10 mouse cellular contexts compared by ENCODE assay signal in genomic region chr11:115354183-115354582, GRCm38 (mm10). TPM values are rescaled to one million over a fixed set of nuclear protein-coding genes. Genes with fewer than 3 reads are reported as not detected.
A peak's percentile ranks its signal among the peaks of the same experiment; 100 is the strongest.
DNase-seq lines count a peak whose midpoint lies in the region; ATAC-seq lines count a peak whose summit lies in the region.
"Had no signal": no experiment of that assay in that cellular context is flagged by ENCODE, and none has a peak within 500 bp of the region (broad histone marks: within the 10 kb centered on the region; RNA-seq: fewer than 3 reads in every experiment).

No protein-coding gene starts in this region.

- H3K4me1 ChIP-seq in liver, embryonic 12.5 days = peaks cover 5% of the 10 kb centered on the region; the same call in 1 of the 2 replicates
- peaks cover 7% of the 10 kb centered on the region for H3K4me1 ChIP-seq in midbrain, embryonic 13.5 days (replicated peaks)

- no peak overlapping the region for H3K4me2 ChIP-seq in liver, embryonic 12.5 days
- no peak overlapping the region for H3K4me2 ChIP-seq in midbrain, embryonic 13.5 days (replicated peaks)
- H3K4me2 ChIP-seq: embryonic facial prominence, embryonic 15.5 days; neural tube, embryonic 12.5 days had no signal

- DNase-seq in liver = peak; percentile 70
- peak; percentile 86 for DNase-seq in brain, adult 2 months (ENCODE audit: low read depth, low spot score)
- peak; percentile 61 to 67 for DNase-seq in left cerebral cortex, postnatal 25 days (ENCODE audit: low spot score in 2 of 2)
- peak; percentile 39 to 73 for DNase-seq in spleen, postnatal 10 days (ENCODE audit: low spot score in 2 of 2)

- no peak overlapping the region for H3K4me3 ChIP-seq in liver, embryonic 12.5 days
- H3K4me3 ChIP-seq in midbrain, embryonic 13.5 days (replicated peaks) = no peak overlapping the region
- H3K4me3 ChIP-seq: embryonic facial prominence, embryonic 15.5 days; neural tube, embryonic 12.5 days had no signal

- ATAC-seq in liver, embryonic 12.5 days = no peak
- ATAC-seq in erythroblast, adult 5-6 weeks (replicated peaks; ENCODE audit: low FRiP score, poor library complexity, severe bottlenecking) = peak; percentile 63; the same call in 1 of the 2 replicates
- ATAC-seq in hematopoietic stem cell, adult 5-6 weeks (replicated peaks in 1 of 2; ENCODE audit: insufficient read depth in 1 of 2, low FRiP score in 2 of 2, low TSS enrichment in 1 of 2, low read depth in 1 of 2, poor library complexity in 2 of 2, severe bottlenecking in 2 of 2) = peak; percentile 59 to 75; a peak in 3 of 4 replicates
- ATAC-seq in midbrain, embryonic 13.5 days = peak; percentile 21

- WGBS in liver, embryonic 12.5 days (ENCODE audit: insufficient replicate concordance) = 4% methylated on average over 8 of the region's 8 CpGs
- WGBS in midbrain, embryonic 13.5 days = 8% methylated on average over 8 of the region's 8 CpGs

- H3K27ac ChIP-seq in liver, embryonic 12.5 days = no peak overlapping the region
- H3K27ac ChIP-seq in midbrain, embryonic 13.5 days = no peak overlapping the region
- H3K27ac ChIP-seq: embryonic facial prominence, embryonic 15.5 days; neural tube, embryonic 12.5 days had no signal

- no peaks in the 10 kb centered on the region for H3K9me3 ChIP-seq in liver, embryonic 12.5 days (replicated peaks)
- no peaks in the 10 kb centered on the region for H3K9me3 ChIP-seq in midbrain, embryonic 13.5 days
- H3K9me3 ChIP-seq: embryonic facial prominence, embryonic 15.5 days; neural tube, embryonic 12.5 days had no signal

- no peak overlapping the region for H3K9ac ChIP-seq in liver, embryonic 12.5 days
- no peak overlapping the region for H3K9ac ChIP-seq in midbrain, embryonic 13.5 days (replicated peaks)
- H3K9ac ChIP-seq: embryonic facial prominence, embryonic 15.5 days; neural tube, embryonic 12.5 days had no signal

- H3K27me3 ChIP-seq in liver, embryonic 12.5 days (replicated peaks) = peaks cover 80% of the 10 kb centered on the region
- H3K27me3 ChIP-seq in midbrain, embryonic 13.5 days = peaks cover 4% of the 10 kb centered on the region; the same call in 1 of the 2 replicates

- H3K36me3 ChIP-seq in liver, embryonic 12.5 days = no peaks in the 10 kb centered on the region
- peaks cover 69% of the 10 kb centered on the region for H3K36me3 ChIP-seq in midbrain, embryonic 13.5 days
- H3K36me3 ChIP-seq: embryonic facial prominence, embryonic 15.5 days had no signal

- intact Hi-C loops in left cerebral cortex, postnatal 25 days (cut with DNase I) = loop anchor here (1.0 to 5.0 kb wide), 2 partner anchors 32 to 152 kb away; partner anchors contain the start of gene Ush1g

RNA-seq across cellular contexts. Expression of gene Hid1, which starts 13.4 kb away (rescaled TPM):
- 1.8 TPM in 2 replicates for polyA plus RNA-seq in liver, embryonic 12.5 days (2016; fragmentation: Nextera tagmentation; extraction: Ambion mirVana)
- total RNA-seq in erythroblast, adult 5-6 weeks (2015; ENCODE audit: low replicate concordance) = 1.2 and 5.2 TPM in 2 replicates
- total RNA-seq in erythroblast, adult 5-6 weeks (2017; ENCODE audit: low replicate concordance) = 0.26 TPM in 1 of 2 replicates, not detected in the other
- 2.6 and 7.9 TPM in 2 replicates for total RNA-seq in hematopoietic stem cell, adult 5-6 weeks (2017)
- total RNA-seq in left cerebral cortex, postnatal 25 days (2021) = 100 to 1,000 TPM; 108 to 111 TPM
- polyA plus RNA-seq in midbrain, embryonic 13.5 days (2015; fragmentation: Nextera tagmentation; extraction: Ambion mirVana) = 47.4 and 48.0 TPM in 2 replicates

RNA-seq across cellular contexts. Expression of gene Otop3, which starts 19.7 kb away (rescaled TPM):
- polyA plus RNA-seq in liver, embryonic 12.5 days (2016; fragmentation: Nextera tagmentation; extraction: Ambion mirVana) = not detected in 2 replicates
- not detected in 2 replicates for total RNA-seq in erythroblast, adult 5-6 weeks (2015; ENCODE audit: low replicate concordance)
- total RNA-seq in erythroblast, adult 5-6 weeks (2017; ENCODE audit: low replicate concordance) = not detected in 2 replicates
- not detected in 2 replicates for total RNA-seq in hematopoietic stem cell, adult 5-6 weeks (2017)
- total RNA-seq in left cerebral cortex, postnatal 25 days (2021) = under 1 TPM in 1 of 2 experiments, not detected in 1; 0.14 TPM
- polyA plus RNA-seq in midbrain, embryonic 13.5 days (2015; fragmentation: Nextera tagmentation; extraction: Ambion mirVana) = 0.30 and 0.35 TPM in 2 replicates

RNA-seq across cellular contexts. Expression of gene Cdr2l, which starts 27.5 kb away (rescaled TPM):
- 4.2 TPM in 2 replicates for polyA plus RNA-seq in liver, embryonic 12.5 days (2016; fragmentation: Nextera tagmentation; extraction: Ambion mirVana)
- total RNA-seq in erythroblast, adult 5-6 weeks (2015; ENCODE audit: low replicate concordance) = not detected in 2 replicates
- total RNA-seq in erythroblast, adult 5-6 weeks (2017; ENCODE audit: low replicate concordance) = not detected in 2 replicates
- 0.05 TPM in 1 of 2 replicates, not detected in the other for total RNA-seq in hematopoietic stem cell, adult 5-6 weeks (2017)
- 10 to 100 TPM; 19.8 to 20.9 TPM for total RNA-seq in left cerebral cortex, postnatal 25 days (2021)
- polyA plus RNA-seq in midbrain, embryonic 13.5 days (2015; fragmentation: Nextera tagmentation; extraction: Ambion mirVana) = 23.0 and 27.1 TPM in 2 replicates

RNA-seq across cellular contexts. Expression of gene Ush1g, which starts 32.3 kb away (rescaled TPM):
- polyA plus RNA-seq in liver, embryonic 12.5 days (2016; fragmentation: Nextera tagmentation; extraction: Ambion mirVana) = 0.25 and 0.32 TPM in 2 replicates
- not detected in 2 replicates for total RNA-seq in erythroblast, adult 5-6 weeks (2015; ENCODE audit: low replicate concordance)
- total RNA-seq in erythroblast, adult 5-6 weeks (2017; ENCODE audit: low replicate concordance) = not detected in 2 replicates
- total RNA-seq in hematopoietic stem cell, adult 5-6 weeks (2017) = not detected in 2 replicates
- under 1 TPM; 0.18 to 0.28 TPM for total RNA-seq in left cerebral cortex, postnatal 25 days (2021)
- 0.05 TPM in 1 of 2 replicates, not detected in the other for polyA plus RNA-seq in midbrain, embryonic 13.5 days (2015; fragmentation: Nextera tagmentation; extraction: Ambion mirVana)

RNA-seq across cellular contexts. Expression of gene Otop2, which starts 47.2 kb away (rescaled TPM):
- not detected in 2 replicates for polyA plus RNA-seq in liver, embryonic 12.5 days (2016; fragmentation: Nextera tagmentation; extraction: Ambion mirVana)
- not detected in 2 replicates for total RNA-seq in erythroblast, adult 5-6 weeks (2015; ENCODE audit: low replicate concordance)
- total RNA-seq in erythroblast, adult 5-6 weeks (2017; ENCODE audit: low replicate concordance) = not detected in 2 replicates
- not detected in 2 replicates for total RNA-seq in hematopoietic stem cell, adult 5-6 weeks (2017)
- total RNA-seq in left cerebral cortex, postnatal 25 days (2021) = under 1 TPM; 0.62 to 0.96 TPM
- not detected in 2 replicates for polyA plus RNA-seq in midbrain, embryonic 13.5 days (2015; fragmentation: Nextera tagmentation; extraction: Ambion mirVana)
- polyA plus RNA-seq: neural tube, embryonic 12.5 days had no signal

Comparison
In these comparisons a context has a peak if more than half of its experiments do, and no peak if none do; other contexts are left out.
1. RNA of gene Hid1, which starts 13.4 kb away (total RNA-seq): 108 to 111 TPM in left cerebral cortex, postnatal 25 days; 2.6 to 7.9 TPM in hematopoietic stem cell, adult 5-6 weeks and 0.26 to 5.2 TPM in erythroblast, adult 5-6 weeks; every median in the first group is over 10 times any median in the second.
2. RNA of gene Cdr2l, which starts 27.5 kb away (total RNA-seq): 19.8 to 20.9 TPM in left cerebral cortex, postnatal 25 days; 0.05 TPM in hematopoietic stem cell, adult 5-6 weeks and not detected in erythroblast, adult 5-6 weeks; every median in the first group is over 10 times any median in the second.
3. Peak in every context shown above with its lines, with median percentiles within 50 percentile points of each other: DNase-seq.